Mouse (Mus musculus) kidney, postnatal 25 days (tissue): ENCODE results near the gene Slc12a6.

Source experiments
- DNase-seq, 2 experiments: peaks; one replicate each; pipeline ENCODE4 v3.0.0; 2021; ENCODE audit warnings: mixed read lengths in 2 of 2

The Slc12a6 gene

DNA sequence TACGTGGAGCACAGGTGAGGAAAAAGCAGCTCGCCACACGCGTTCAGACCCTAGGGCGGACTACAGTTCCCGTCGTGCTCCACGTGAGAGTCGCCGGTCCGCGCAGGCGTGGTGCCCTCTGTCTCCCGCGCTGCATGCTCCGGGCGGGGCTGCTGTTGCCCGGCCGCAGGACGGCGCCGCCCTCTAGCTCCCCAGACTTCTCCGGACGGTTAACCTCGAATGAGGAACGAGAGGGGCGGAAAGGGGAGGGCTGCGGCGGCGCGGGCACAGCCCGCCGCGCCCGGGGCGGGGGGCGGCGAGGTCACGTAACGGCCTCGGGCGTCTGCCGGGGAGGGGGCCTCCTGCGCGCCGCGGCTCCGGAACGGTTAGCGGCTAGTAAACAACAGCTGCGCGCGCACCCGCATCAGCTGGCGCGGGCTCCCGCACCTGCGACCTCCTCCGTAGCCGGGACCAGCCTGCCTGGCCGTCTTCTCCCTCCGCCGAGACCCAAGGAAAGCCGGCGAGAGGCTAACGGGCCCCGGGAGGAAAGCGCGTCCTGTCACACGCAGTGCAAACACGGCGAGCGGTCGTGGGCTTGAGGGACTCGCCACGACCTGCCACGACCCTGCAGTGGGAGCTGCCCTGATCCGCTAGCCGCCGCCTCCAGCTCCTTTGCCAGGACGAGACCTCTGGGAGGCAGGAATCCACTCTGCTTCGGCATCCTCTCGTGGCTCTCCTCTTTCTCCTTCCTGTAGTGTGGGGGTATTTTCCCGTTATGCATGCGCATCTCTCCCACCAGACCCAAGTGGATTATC, at the start of gene Slc12a6:
Gene Slc12a6, plus strand, starts transcription at position 378 of the 794 bp plus-strand sequence.
- peak; percentile 96 to 97 for DNase-seq

DNA sequence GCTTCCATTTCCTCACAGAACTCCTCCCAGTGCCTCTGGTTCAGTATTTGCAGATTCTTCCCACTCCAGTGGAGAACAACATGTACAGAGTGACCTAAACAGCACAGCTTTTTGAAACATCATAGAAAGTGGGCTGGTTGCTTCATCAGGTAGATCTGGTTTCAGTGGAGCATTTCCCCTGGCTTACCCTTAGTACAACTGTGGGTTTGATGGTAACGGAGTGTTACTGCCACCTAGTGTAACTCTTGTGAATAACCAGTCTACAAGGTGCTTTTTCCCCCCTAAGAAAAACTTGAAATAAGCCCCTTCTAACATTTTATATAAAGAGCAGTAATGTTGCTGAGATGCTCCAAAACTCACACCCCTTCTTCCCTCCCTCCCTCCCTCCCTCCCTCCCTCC, 49.6 kb upstream of the Slc12a6 start:
- peak in 1 of 2 experiments; percentile 10 for DNase-seq

- DNase-seq = no peak
These were observed 48.0 kb upstream of the Slc12a6 start for GRCm38 (mm10) chr2:112217614-112218013.

DNA sequence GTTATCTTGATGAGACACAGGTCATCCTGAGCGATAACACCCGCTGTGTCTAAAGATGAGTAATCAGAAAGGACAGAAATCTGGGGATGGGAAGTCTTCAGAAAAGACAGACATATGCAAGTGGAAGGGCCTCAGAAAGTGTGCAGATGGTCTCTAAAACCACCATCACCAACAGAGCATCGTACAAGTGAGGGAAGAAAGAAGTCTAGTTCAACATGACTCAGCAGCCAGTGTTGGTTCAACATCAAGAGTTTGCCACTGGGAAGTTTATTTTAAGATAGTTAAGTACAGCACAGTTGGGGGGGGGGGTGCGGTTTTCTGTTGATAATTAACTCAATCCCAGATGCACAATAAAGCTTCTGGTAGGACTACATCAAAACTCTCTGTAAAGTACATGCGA, 44.7 kb upstream of the Slc12a6 start:
- no peak for DNase-seq

GRCm38 (mm10) chr2:112222607-112223006, 43.0 kb upstream of the Slc12a6 start:
- no peak for DNase-seq

DNA sequence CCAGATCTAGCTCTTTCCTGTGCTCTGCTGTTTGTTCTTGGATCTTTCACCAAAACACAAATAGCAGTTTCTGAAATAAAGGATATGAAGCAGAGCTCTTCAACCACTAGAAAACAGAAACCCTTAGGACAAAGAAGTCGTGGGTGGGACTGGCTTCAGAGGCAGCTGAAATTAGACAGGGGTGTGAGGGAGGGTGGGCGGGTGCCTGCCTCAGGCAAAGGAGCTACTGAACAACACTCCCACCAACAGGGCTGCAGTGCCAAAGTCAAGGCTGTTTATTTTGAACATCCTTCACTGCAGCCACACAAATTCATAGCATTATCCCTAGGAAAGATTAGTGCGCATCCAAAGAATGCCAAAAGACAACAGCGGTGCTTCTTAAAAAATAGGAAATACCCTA, 41.3 kb upstream of the Slc12a6 start:
- no peak for DNase-seq

GRCm38 (mm10) chr2:112232623-112233022, 33.0 kb upstream of the Slc12a6 start:
- DNase-seq = no peak

DNA sequence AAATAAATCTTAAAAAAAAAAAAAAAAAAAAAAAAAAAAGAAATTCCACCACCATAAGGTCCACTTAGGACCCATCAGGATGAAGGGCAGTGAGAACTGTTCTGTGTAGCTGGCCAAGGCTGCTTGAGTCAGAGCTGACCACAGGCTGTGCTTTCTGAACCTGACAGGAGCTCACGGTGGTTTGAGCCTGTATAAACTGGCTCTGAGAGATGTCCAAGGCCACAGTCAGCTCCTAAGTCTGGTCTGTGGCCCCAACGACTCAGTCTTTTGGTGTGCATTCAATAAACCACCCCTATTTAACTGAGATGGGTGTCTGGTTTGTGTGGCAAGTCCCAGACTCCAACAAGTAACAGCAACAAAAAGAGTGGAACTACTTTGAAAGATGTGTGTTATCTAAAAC, 29.0 kb upstream of the Slc12a6 start:
- DNase-seq = no peak

GRCm38 (mm10) chr2:112238006-112238405, 27.6 kb upstream of the Slc12a6 start:
- DNase-seq = no peak

- DNase-seq = peak; percentile 86 to 90
These were observed 26.3 kb upstream of the Slc12a6 start, which contains the start of gene Lpcat4 for GRCm38 (mm10) chr2:112239212-112239934. Lpcat4 (plus strand) TSS chr2:112239468.

- DNase-seq = peak; percentile 22 to 52
These were observed 25.5 kb upstream of the Slc12a6 start for GRCm38 (mm10) chr2:112239935-112240721.

DNA sequence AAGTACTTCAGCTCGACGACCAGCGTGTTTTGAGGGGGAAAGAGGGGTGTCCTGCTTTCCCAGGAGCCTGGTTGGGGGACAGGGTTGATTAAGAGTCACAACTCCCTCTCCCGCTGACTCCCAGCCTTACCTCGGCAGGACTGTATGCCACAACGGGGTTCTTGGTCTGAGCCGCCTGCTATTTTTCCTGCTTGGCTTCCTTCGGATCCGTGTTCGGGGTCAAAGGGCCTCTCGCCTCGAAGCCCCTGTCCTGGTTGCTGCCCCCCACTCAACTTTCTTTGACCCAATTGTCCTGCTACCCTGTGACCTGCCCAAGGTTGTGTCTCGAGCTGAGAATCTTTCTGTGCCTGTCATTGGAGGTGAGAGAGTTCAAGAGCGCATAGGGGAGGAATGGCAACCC, 23.8 kb upstream of the Slc12a6 start:
- no peak for DNase-seq

GRCm38 (mm10) chr2:112245307-112245706, 20.3 kb upstream of the Slc12a6 start:
- DNase-seq = no peak

DNA sequence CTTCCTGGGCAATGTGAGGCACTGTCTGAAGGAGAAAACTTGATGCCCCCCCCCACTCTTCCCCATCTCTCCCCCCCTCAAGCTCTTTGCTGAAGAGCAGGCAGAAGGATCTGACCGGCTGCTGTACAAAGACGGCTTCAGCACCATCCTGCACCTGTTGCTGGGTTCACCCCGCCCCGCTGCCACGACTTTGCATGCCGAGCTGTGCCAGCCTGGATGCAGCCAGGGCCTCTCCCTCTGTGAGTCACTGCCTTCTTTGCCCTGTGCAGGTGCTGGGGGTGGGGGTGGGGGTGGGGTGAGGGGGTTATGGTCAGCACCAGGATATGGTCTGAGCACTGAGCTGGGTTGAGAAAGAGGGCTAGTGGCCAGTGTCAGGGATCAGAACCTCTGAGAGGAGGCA, 19.4 kb upstream of the Slc12a6 start:
- no peak for DNase-seq

GRCm38 (mm10) chr2:112247323-112247722, 18.3 kb upstream of the Slc12a6 start:
- DNase-seq = no peak

GRCm38 (mm10) chr2:112249780-112250453, 15.7 kb upstream of the Slc12a6 start:
- DNase-seq = no peak

DNA sequence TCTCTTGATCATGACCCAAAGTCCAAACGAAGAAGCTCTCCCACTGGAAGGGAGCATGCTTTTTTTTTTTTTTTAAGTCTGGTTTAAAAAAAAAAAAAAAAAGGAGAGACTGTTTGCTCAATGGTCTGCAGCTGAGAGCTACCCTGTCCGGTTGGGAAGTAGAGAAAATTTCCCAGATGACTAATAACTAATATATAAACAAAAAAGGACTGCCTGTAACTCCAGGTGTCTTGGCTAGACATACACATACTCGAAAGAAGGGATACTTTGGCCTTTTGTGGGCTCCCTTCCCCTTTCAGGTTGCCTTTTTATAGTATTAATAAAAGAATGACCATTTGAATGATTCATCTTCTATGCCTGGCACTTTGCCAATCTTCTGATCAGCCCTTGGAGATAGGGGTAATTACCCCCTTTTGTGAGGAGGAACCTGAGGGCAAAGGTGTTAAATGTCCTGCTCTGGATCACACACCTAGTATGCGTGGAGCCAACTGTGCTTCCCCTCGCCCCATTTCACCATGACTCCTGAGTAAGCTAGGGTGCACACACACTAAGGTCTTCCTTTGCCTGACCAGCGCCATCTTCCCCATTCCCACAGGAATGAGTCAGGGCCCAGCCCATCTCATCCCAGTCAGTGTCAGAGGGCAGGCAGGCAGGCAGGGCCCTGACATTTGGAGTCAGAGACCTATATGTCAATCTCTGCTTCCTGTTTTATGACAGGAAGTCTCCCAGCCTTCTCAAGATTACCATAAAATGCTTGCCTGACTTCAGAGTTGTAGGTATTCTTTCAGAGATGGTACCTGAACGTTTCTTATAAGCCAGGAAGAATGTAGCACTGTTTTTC, 10.7 kb upstream of the Slc12a6 start:
- no peak for DNase-seq

DNA sequence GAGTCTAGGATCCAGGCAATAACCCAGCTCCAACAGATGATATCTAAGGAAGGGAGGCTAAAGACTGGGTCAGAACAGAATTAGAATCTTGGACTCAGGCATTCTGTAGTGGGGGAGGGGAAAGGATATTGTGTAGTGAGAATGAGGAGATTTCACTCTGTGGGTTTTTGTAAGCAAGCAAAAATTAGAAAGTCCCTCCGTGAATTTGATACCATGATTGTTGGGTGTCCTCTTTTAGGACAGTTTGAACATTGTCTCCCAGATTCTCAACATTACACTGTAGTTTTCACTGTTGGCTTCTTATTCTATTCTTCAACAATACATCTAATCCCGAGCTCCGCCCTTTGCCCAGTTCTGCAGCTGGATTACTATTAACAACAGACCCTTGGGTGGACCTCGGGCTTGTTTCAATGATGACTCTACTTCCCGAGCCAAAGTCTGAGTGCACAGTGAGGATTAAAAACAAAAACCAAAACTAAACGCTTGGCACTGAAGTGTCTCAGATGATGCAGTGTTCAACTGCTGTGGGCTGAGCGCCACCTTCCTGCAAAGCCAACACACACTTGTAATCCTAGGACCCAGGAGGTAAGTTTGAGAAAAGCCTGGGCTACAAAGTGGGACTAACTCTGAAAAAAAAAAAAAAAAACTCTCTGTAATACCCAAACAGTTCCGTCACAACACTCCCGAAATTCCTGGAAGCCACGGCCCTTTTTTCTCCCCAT, 6.2 kb upstream of the Slc12a6 start, which contains the start of gene Nutm1:
Gene Nutm1, minus strand, starts transcription at position 51 of the 722 bp plus-strand sequence.
- no peak for DNase-seq

DNA sequence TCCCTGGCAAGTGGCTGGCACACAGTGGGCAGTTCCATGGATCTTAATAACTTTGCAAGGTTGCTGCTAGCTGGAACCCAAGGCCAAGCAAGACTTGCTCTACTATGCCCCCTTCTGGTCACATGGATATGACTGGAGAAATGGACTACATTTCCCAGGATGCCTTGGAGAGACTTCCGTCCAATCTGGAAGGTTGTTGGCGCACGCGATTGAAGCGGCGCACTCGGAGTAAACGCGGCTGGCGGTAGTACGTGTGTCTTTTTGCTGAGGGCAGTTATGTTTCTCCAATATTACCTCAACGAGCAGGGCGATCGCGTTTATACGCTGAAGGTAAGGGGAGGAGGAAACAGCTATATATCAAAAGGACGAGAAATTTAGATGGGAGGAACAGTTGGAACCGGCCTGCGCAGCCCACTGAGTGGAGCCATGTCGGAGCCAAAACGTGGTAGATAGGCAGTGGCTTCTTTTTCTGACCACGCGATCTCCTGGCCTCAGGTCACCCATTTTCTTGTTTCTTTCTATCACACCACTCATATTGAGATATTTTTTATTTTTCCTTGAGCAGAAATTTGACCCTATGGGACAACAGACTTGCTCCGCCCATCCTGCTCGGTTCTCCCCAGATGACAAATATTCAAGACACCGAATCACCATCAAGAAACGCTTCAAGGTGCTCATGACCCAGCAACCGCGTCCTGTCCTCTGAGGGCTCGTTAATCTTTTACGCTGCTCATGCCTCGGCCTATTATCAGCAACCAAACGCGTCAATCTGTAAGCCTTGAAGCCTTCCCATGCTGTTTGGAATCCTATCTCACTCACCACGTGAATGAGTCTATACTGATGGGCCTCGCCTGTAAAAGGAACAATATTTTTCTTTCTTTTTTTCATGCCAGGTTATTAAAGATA, 3.6 kb upstream of the Slc12a6 start, which contains the start of gene Nop10:
Gene Nop10, plus strand, starts transcription at position 179 of the 906 bp plus-strand sequence.
- DNase-seq = peak; percentile 88 to 89
